Mouse (Mus musculus) CD4-positive helper T cell, adult 2 months (primary cell): ENCODE measurements around the gene Tex44.

Experiments
- DNase-seq: peaks from one replicate; pipeline ENCODE4 v3.0.0-alpha.2; 2012; ENCODE audit warnings: low read depth, missing footprints, low spot score

The Tex44 gene

DNA sequence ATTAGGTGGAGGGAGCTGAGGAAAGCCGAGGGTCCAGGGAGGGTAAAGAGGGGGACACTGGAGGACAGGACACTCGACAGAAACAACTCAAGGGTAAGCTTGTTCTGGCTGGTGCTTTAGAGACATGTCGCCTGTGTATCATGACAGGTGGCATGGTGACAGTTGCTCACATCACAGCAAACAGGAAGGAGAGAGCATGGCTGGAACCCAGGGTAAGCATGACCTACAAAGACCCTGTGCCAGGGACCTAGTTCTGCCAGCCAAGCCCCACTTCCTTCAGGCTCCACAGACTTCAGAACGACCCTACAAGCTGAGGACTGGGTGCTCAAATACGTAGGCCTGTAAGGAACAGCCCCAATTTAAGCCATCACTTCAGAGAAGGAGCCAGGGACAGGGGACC, 2.2 kb upstream of the Tex44 start:
- DNase-seq, result no peak

GRCm38 (mm10) chr1:86424336-86424735, 1.8 kb upstream of the Tex44 start:
- DNase-seq, result no peak

GRCm38 (mm10) chr1:86424835-86425547, 1.1 kb upstream of the Tex44 start:
- no peak for DNase-seq

DNA sequence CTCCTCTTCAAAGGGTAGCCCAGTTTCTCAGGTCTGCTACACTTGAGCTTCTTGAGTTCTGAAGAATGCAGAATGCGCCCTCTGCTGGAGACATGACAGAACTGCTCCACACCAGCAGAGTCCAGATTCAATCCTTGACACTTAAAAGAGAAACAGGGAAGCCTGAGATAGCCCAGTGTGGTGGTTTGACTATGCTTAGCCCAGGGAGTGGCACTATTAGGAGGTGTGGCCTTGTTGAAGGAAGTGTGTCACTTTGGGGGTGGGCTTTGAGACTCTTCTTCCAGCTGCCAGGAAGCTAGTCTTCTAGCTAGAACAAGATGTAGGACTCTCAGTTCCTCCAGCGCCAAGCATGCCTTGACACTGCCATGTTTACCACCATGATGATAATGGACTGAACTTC, 3.9 kb downstream of the Tex44 start:
- DNase-seq, result peak; percentile 80

DNA sequence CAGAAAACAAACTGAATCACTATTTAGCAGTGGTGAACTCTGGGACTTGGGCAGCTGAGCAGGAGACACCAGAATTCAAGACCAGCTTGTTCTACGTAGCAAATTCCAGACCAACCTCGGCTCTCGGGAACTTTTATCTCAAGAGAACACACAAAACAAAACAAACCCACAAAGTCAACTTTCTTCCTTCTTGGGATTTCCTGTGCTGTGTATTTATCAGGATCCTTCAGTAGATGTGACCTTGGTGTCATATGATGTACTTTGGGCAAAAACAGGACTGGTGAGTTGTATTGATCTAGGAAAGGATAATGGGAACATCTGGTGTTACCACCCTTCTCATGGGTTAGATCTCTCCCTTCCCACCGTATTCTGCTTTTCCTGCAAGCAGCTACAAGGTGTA, 6.6 kb downstream of the Tex44 start:
- DNase-seq, result no peak

DNA sequence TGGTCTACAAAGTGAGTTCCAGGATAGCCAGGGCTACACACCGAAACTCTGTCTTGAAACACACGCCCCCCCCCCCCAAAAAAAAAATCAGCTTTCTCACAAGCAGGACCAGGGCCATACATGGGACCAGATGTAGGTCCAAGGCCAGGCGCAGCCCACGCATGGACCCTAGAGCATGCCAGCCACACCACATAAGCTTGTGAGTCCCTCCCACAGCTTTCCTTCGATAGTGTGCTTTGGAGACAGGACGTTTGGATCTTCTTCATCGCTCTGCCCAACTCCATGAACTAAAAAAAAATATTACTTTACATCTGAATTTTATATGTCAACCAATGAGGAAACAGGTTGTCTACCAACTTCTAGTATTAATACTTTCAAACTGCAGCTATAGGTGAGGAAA, 7.2 kb downstream of the Tex44 start:
- no peak for DNase-seq

- DNase-seq, result no peak
These were observed 7.9 kb downstream of the Tex44 start for GRCm38 (mm10) chr1:86434001-86434400.

DNA sequence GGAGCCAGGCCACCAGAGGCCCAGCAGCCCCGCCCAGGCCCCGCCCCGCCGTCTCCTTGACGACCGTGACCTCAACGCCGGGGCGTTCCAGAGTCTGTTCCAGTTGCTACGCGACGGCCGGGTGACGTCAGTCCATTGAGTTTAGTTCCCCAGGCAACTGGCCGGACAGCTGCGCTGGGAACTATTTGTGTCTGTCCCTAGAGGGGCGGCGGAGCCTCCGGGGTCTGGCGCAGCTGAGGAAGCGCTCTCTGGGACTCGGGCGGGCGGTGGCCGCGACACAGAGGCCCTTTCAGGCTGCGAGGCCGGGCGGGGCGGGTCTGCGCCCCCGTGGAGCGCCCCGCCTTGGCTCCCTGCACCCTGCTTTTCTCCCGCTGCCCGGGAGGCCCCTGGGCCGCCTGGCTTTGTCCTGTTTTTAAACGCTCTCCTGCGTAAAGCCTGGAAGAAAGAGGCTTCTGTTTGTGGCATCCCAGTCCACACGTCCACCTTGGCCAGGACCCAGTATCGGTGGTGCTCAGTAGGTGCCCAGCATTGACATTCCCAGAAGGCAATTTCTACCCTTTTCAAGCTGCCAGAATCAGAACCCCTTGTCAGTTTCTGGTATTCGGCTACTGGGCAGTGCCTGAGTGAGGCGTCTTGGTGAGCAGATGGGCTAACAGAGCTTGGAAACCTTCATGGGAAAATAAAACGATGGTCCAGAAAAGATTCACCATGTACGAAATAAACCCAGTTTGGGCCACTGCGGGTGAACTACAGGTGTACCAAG, 8.5 kb downstream of the Tex44 start:
- DNase-seq, result peak; percentile 97

GRCm38 (mm10) chr1:86435302-86435821, 9.2 kb downstream of the Tex44 start:
- no peak for DNase-seq

- DNase-seq, result no peak
These were observed 11.3 kb downstream of the Tex44 start for GRCm38 (mm10) chr1:86437219-86438013.

- no peak for DNase-seq
These were observed 11.8 kb downstream of the Tex44 start for GRCm38 (mm10) chr1:86438014-86438319.

DNA sequence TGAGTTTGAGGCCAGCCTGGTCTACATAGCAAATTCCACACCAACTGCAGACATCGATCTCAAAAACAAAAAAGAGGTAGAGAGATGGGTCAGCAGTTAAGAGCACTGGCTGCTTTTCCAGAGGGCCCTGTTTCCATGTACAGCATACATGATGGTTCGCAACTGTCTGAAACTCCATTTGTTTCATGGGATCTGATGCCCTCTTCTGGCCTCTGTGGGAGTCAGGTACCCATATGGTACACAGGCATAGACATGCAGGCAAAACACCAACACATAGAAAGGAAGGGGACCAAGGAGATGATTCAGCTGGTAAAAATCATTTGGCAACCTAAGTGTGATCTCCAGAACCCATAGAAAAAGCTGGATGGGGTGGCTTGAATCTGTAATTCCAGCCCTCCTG, 12.4 kb downstream of the Tex44 start:
- DNase-seq, result no peak

DNA sequence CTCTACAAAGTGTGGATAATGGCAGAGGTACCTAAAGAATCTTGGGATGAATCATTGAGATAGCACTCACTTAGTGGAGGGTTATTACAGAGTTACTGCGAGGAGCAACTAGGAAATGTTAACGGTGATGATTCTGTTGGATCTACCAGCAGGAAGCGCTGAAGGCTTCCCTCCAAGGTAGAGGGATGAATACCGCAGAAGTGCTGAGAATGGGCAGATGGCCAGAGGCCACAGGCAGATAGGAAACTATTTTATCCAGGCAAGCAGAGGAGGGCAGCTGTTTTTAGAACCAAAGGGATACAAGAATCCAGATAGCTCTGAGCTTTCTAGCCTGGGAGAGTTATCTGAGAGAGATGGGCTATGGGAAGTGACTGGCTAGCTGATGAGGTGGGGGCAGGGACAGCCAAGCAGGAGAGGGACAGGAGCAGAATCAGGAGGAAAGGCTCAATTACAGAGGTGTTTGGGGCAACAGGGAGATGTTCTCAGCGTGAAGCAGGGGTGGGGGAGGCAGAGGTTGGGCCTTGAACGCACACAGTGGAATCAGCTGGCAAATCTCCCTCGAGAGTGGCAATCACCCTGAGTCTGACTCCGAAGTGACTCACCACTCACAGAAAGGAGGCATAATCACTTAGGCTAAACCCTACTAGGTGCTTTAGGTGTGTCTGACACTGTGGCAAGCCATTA, 13.5 kb downstream of the Tex44 start:
- DNase-seq, result no peak

- peak; percentile 88 for DNase-seq
These were observed 14.2 kb downstream of the Tex44 start for GRCm38 (mm10) chr1:86440171-86440886.

- peak; percentile 93 for DNase-seq
These were observed 15.0 kb downstream of the Tex44 start for GRCm38 (mm10) chr1:86440887-86441723.

DNA sequence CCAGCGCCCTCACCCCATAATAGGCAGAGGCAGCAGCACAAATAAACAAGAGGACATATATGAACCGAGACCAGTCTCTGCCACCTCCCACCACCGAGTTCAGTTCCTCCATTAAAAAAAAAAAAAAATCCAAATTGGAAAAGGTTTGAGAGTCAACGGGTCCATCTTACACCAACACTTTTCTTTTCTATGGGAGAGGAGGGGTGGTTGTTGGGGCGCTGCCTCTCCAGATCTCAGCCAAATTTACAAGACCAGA, 15.5 kb downstream of the Tex44 start:
- no peak for DNase-seq

GRCm38 (mm10) chr1:86441980-86442831, 16.1 kb downstream of the Tex44 start:
- peak; percentile 93 for DNase-seq

GRCm38 (mm10) chr1:86442832-86443231, 16.7 kb downstream of the Tex44 start:
- DNase-seq, result no peak

- no peak for DNase-seq
These were observed 17.4 kb downstream of the Tex44 start for GRCm38 (mm10) chr1:86443386-86444172.
